Mouse (Mus musculus) spleen, postnatal 0 days (tissue): Measurements from ENCODE around the gene Zfp989. TPM values are rescaled to one million over a fixed set of nuclear protein-coding genes. Genes with fewer than 3 reads are reported as not detected.

Source experiments
- polyA plus RNA-seq: library from polyadenylated mRNA; unstranded; fragments of >200 nt; fragmentation: Nextera tagmentation; extraction: Ambion mirVana; gene quantifications from 2 replicates; pipeline ENCODE4 v1.2.1, GENCODE M21; 2015

Gene Zfp989
- polyA plus RNA-seq, result 0.05 and 0.08 TPM in 2 replicates

DNA sequence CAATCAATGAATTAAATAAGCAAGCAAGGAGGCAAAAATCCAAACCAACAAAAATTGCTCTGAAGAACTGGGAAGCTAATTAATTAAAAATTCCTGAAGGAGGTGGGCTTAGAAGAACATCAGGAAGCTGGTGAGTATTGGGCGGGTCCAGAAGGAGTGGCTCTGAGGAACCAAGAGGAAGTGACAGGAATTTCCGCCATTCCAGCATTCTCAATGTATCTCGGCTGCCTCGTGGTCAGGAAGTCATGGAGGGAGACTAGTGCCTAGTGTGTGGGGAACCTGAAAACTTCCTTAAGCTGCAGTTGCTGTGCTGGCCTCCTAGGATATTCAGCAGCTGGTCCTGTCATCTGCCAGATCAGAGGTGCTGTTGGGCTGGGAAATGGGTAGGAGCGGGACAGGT lies at the start of gene Zfp989:
Gene Zfp989 (plus strand): TSS at position 220 of the 400 bp plus-strand sequence.

DNA sequence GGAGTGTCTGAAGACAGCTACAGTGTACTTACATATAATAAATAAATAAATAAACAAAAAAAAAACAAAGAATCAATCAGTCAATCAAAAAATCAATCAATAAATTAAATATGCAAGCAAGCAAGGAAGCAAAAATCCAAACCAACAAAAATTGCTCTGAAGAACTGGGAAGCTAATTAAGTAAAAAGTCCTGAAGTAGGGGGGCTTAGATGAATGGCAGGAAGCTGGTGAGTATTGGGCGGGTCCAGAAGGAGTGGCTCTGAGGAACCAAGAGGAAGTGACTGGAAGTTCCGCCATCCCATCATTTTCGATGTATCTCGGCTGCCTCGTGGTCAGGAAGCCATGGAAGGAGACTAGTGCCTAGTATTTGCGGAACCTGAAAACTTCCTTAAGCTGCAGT lies 49.8 kb downstream of the Zfp989 start, which contains the start of gene Rex2:
Gene Rex2 (plus strand): TSS at position 301 of the 400 bp plus-strand sequence.

Other genes with a start within 250 kb of the Zfp989 start
- gene Gm21411, start 62.4 kb upstream of the Zfp989 start, polyA plus RNA-seq, result not detected in 2 replicates
- gene Rex2, start 49.9 kb downstream of the Zfp989 start, polyA plus RNA-seq, result 0.25 TPM in 1 of 2 replicates, not detected in the other
- gene Zfp991, start 160.1 kb downstream of the Zfp989 start, polyA plus RNA-seq, result 7.0 and 7.6 TPM in 2 replicates